Mouse (Mus musculus) testis, adult 2 months (tissue): ENCODE data around the gene Srsf5. TPM values are rescaled to one million over a fixed set of nuclear protein-coding genes. Genes with fewer than 3 reads are reported as not detected.
A peak's percentile ranks its signal among the peaks of the same experiment; 100 is the strongest.

ENCODE experiments used
- H3K27ac ChIP-seq: fragments of 200-500 bp; 2 replicates; pipeline ENCODE4 v1.5.1; 2012; ENCODE audit warnings: low read depth, low read length; ENCODE audit not compliant: control insufficient read depth, insufficient read depth
- H3K27me3 ChIP-seq: fragments of 200-500 bp; 2 replicates; pipeline ENCODE4 v1.6.1; 2012; ENCODE audit warnings: mild to moderate bottlenecking, low read length, moderate library complexity; ENCODE audit not compliant: control insufficient read depth, insufficient read depth
- H3K36me3 ChIP-seq: fragments of 200-500 bp; 2 replicates; pipeline ENCODE4 v1.6.1; 2012; ENCODE audit warnings: mild to moderate bottlenecking, low read length; ENCODE audit not compliant: control insufficient read depth, insufficient read depth
- H3K4me1 ChIP-seq: fragments of 200-500 bp; 2 replicates; pipeline ENCODE4 v1.6.1; 2012; ENCODE audit warnings: low read length; ENCODE audit not compliant: control insufficient read depth, insufficient read depth
- H3K4me3 ChIP-seq: fragments of 200-500 bp; 2 replicates; pipeline ENCODE4 v1.5.1; 2012; ENCODE audit warnings: low read depth, mild to moderate bottlenecking, low read length, moderate library complexity, mixed read lengths; ENCODE audit not compliant: control insufficient read depth
- CTCF ChIP-seq: fragments of 200-500 bp; IDR thresholded peaks from 2 replicates; pipeline ENCODE4 v1.5.1; 2012; ENCODE audit warnings: low read depth, mild to moderate bottlenecking, inconsistent platforms, low read length, moderate library complexity; ENCODE audit not compliant: control insufficient read depth, insufficient read depth, insufficient replicate concordance
- POLR2A ChIP-seq: fragments of 200-500 bp; IDR thresholded peaks from 2 replicates; pipeline ENCODE4 v1.6.1; 2012; ENCODE audit warnings: low read depth, mild to moderate bottlenecking, inconsistent platforms, low read length, moderate library complexity; ENCODE audit not compliant: control insufficient read depth
- polyA plus RNA-seq: library from polyadenylated mRNA; depleted of rRNA; stranded (reverse); fragments of >200 nt; gene quantifications from 2 replicates; pipeline ENCODE4 v1.2.3, GENCODE M21; 2012; rRNA removed

Srsf5 gene
- polyA plus RNA-seq, 1 experiment = 264 TPM

DNA sequence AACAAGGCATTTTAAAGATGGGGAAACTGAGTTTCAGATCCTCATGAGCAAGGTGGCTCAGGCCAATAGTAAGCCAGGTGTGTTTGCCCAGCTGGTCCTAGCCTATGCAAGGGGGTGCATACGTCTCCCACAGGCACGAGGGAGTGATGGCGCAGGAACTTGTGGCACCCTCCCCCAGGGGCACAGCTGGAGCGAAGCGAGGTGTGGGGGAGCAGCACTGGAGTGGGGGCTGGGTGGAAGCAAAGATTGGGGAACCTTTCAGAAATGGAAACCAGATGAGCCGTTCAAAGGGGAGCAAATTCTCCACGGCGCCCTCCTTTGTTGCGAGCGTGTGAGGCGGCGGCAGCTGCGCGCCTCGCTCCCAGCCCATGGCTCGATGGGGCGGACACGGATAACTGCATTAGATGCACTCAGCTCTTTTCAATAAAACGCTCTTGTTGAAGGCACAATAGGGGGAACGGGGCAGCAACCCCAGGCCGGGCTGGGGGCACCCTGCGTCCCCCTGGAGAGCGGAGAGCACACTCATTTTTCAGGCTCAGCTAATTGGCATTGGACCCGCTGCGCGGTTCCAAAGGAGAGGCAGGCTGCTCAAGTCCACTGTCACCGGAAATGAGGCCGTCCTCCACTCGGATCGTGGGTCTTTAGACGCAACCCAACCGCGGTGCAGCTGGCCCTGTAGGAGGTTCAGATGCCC lies 53.4 kb downstream of the Srsf5 start:
- H3K4me1 ChIP-seq = peaks cover 3% of the 10 kb centered on the region; the same call in 1 of the 2 replicates
- no peaks in the 10 kb centered on the region for H3K27me3 ChIP-seq
- H3K27ac ChIP-seq = no peak overlapping the region
- peak overlapping the region; percentile 19 for H3K4me3 ChIP-seq
- TF ChIP-seq POLR2A (no peak), CTCF (no peak)
- no peaks in the 10 kb centered on the region for H3K36me3 ChIP-seq

Other genes starting within 250 kb of the Srsf5 start
- 0.05 TPM in 2 replicates for gene Ccdc177, start 184.8 kb upstream of the Srsf5 start, polyA plus RNA-seq
- gene Susd6, start 155.0 kb upstream of the Srsf5 start, polyA plus RNA-seq = 46.0 and 48.2 TPM in 2 replicates
- 0.10 TPM in 2 replicates for gene Slc10a1, start 23.2 kb downstream of the Srsf5 start, polyA plus RNA-seq
- gene Smoc1, start 81.3 kb downstream of the Srsf5 start, polyA plus RNA-seq = 9.8 and 10.0 TPM in 2 replicates